Mouse (Mus musculus): ENCODE results near the gene Hoxb8. TPM values are rescaled to one million over a fixed set of nuclear protein-coding genes. Genes with fewer than 3 reads are reported as not detected.

Gene Hoxb8
- polyA plus RNA-seq, 1 experiment from 2014 or later = not detected

- H3K9me3 ChIP-seq (replicated peaks) = no peaks in the 10 kb centered on the region
- H3K27me3 ChIP-seq (ENCODE audit: low read depth, poor library complexity, severe bottlenecking) = peaks cover 100% of the 10 kb centered on the region
- no peak for DNase-seq (ENCODE audit: low spot score)
- peak overlapping the region; percentile 45 for H3K4me3 ChIP-seq
- H3K4me1 ChIP-seq = peaks cover 32% of the 10 kb centered on the region
- no peak overlapping the region for H3K27ac ChIP-seq (replicated peaks)
- no peaks in the 10 kb centered on the region for H3K36me3 ChIP-seq
- under 1% methylated on average over 49 of the region's 49 CpGs for WGBS
These were observed 2.5 kb downstream of the Hoxb8 start for GRCm38 (mm10) chr11:96284041-96284749.

- no peak for DNase-seq (ENCODE audit: low spot score)
- Histone ChIP-seq H3K36me3 (no peaks in the 10 kb centered on the region), H3K9me3 (replicated peaks) (no peaks in the 10 kb centered on the region), H3K27me3 (ENCODE audit: low read depth, poor library complexity, severe bottlenecking) (peaks cover 100% of the 10 kb centered on the region), H3K27ac (replicated peaks) (no peak overlapping the region), H3K4me1 (peaks cover 32% of the 10 kb centered on the region), H3K4me3 (peak overlapping the region; percentile 45)
- under 1% methylated on average over 36 of the region's 37 CpGs for WGBS
These were observed 3.3 kb downstream of the Hoxb8 start for GRCm38 (mm10) chr11:96284774-96285734.

- Histone ChIP-seq H3K27me3 (ENCODE audit: low read depth, poor library complexity, severe bottlenecking) (peaks cover 100% of the 10 kb centered on the region), H3K36me3 (no peaks in the 10 kb centered on the region), H3K9me3 (replicated peaks) (no peaks in the 10 kb centered on the region), H3K4me1 (peaks cover 32% of the 10 kb centered on the region), H3K4me3 (peak within 1 kb of the TSS; percentile 30), H3K27ac (replicated peaks) (no peak within 1 kb of the TSS)
- WGBS = 1% methylated on average over 43 of the region's 43 CpGs
- DNase-seq (ENCODE audit: low spot score) = no peak
These were observed 4.3 kb downstream of the Hoxb8 start, which contains the start of gene Hoxb7 for GRCm38 (mm10) chr11:96285771-96286738. Hoxb7 (plus strand) TSS chr11:96286623.

- under 1% methylated on average over 55 of the region's 55 CpGs for WGBS
- no peak overlapping the region for H3K27ac ChIP-seq (replicated peaks)
- H3K4me1 ChIP-seq = peaks cover 32% of the 10 kb centered on the region
- no peak for DNase-seq (ENCODE audit: low spot score)
- H3K4me3 ChIP-seq = peak overlapping the region; percentile 30
- H3K9me3 ChIP-seq (replicated peaks) = no peaks in the 10 kb centered on the region
- H3K36me3 ChIP-seq = no peaks in the 10 kb centered on the region
- H3K27me3 ChIP-seq (ENCODE audit: low read depth, poor library complexity, severe bottlenecking) = peaks cover 100% of the 10 kb centered on the region
These were observed 5.2 kb downstream of the Hoxb8 start for GRCm38 (mm10) chr11:96286739-96287385.

GRCm38 (mm10) chr11:96287411-96287810, 5.7 kb downstream of the Hoxb8 start:
- under 1% methylated on average over 9 of the region's 9 CpGs for WGBS
- Histone ChIP-seq H3K36me3 (no peaks in the 10 kb centered on the region), H3K9me3 (replicated peaks) (no peaks in the 10 kb centered on the region), H3K4me3 (no peak overlapping the region), H3K27ac (replicated peaks) (no peak overlapping the region), H3K4me1 (peaks cover 32% of the 10 kb centered on the region), H3K27me3 (ENCODE audit: low read depth, poor library complexity, severe bottlenecking) (peaks cover 100% of the 10 kb centered on the region)
- DNase-seq (ENCODE audit: low spot score) = no peak

- H3K27ac ChIP-seq (replicated peaks) = no peak overlapping the region
- peaks cover 25% of the 10 kb centered on the region for H3K4me1 ChIP-seq
- H3K36me3 ChIP-seq = no peaks in the 10 kb centered on the region
- 7% methylated on average over 1 of the region's 1 CpGs for WGBS
- H3K9me3 ChIP-seq (replicated peaks) = no peaks in the 10 kb centered on the region
- no peak overlapping the region for H3K4me3 ChIP-seq
- peaks cover 100% of the 10 kb centered on the region for H3K27me3 ChIP-seq (ENCODE audit: low read depth, poor library complexity, severe bottlenecking)
- no peak for DNase-seq (ENCODE audit: low spot score)
These were observed 6.9 kb downstream of the Hoxb8 start for GRCm38 (mm10) chr11:96288455-96289221.

- DNase-seq (ENCODE audit: low spot score) = no peak
- 1% methylated on average over 21 of the region's 21 CpGs for WGBS
- no peaks in the 10 kb centered on the region for H3K9me3 ChIP-seq (replicated peaks)
- H3K27ac ChIP-seq (replicated peaks) = no peak overlapping the region
- H3K4me1 ChIP-seq = peaks cover 19% of the 10 kb centered on the region
- H3K27me3 ChIP-seq (ENCODE audit: low read depth, poor library complexity, severe bottlenecking) = peaks cover 100% of the 10 kb centered on the region
- H3K4me3 ChIP-seq = no peak overlapping the region
- no peaks in the 10 kb centered on the region for H3K36me3 ChIP-seq
These were observed 7.6 kb downstream of the Hoxb8 start for GRCm38 (mm10) chr11:96289293-96289692.

GRCm38 (mm10) chr11:96289837-96290236, 8.1 kb downstream of the Hoxb8 start:
- H3K9me3 ChIP-seq (replicated peaks) = no peaks in the 10 kb centered on the region
- WGBS = 7% methylated on average over 6 of the region's 6 CpGs
- peaks cover 13% of the 10 kb centered on the region for H3K4me1 ChIP-seq
- no peaks in the 10 kb centered on the region for H3K36me3 ChIP-seq
- no peak overlapping the region for H3K27ac ChIP-seq (replicated peaks)
- no peak for DNase-seq (ENCODE audit: low spot score)
- no peak overlapping the region for H3K4me3 ChIP-seq
- peaks cover 100% of the 10 kb centered on the region for H3K27me3 ChIP-seq (ENCODE audit: low read depth, poor library complexity, severe bottlenecking)

- no peaks in the 10 kb centered on the region for H3K9me3 ChIP-seq (replicated peaks)
- peaks cover 100% of the 10 kb centered on the region for H3K27me3 ChIP-seq (ENCODE audit: low read depth, poor library complexity, severe bottlenecking)
- peaks cover 8% of the 10 kb centered on the region for H3K4me1 ChIP-seq
- no peaks in the 10 kb centered on the region for H3K36me3 ChIP-seq
- no peak for DNase-seq (ENCODE audit: low spot score)
- WGBS = 2% methylated on average over 17 of the region's 17 CpGs
- no peak overlapping the region for H3K27ac ChIP-seq (replicated peaks)
- no peak overlapping the region for H3K4me3 ChIP-seq
These were observed 9.1 kb downstream of the Hoxb8 start for GRCm38 (mm10) chr11:96290705-96291355.

GRCm38 (mm10) chr11:96291681-96292564, 10.2 kb downstream of the Hoxb8 start, which contains the start of gene Hoxb6:
Hoxb6 (plus strand) TSS chr11:96292476.
- peaks cover 100% of the 10 kb centered on the region for H3K27me3 ChIP-seq (ENCODE audit: low read depth, poor library complexity, severe bottlenecking)
- peaks cover 4% of the 10 kb centered on the region for H3K4me1 ChIP-seq
- no peak for DNase-seq (ENCODE audit: low spot score)
- H3K27ac ChIP-seq (replicated peaks) = no peak within 1 kb of the TSS
- no peaks in the 10 kb centered on the region for H3K36me3 ChIP-seq
- no peaks in the 10 kb centered on the region for H3K9me3 ChIP-seq (replicated peaks)
- H3K4me3 ChIP-seq = no peak within 1 kb of the TSS
- 1% methylated on average over 22 of the region's 22 CpGs for WGBS
